Mouse (Mus musculus) hindbrain, embryonic 11.5 days (tissue): ENCODE data around the gene Tent5b. TPM values are rescaled to one million over a fixed set of nuclear protein-coding genes. Genes with fewer than 3 reads are reported as not detected.
"Not testable (repeated sequence)": the region's sequence is repeated elsewhere in the genome, so short reads cannot be mapped to it uniquely, and the experiment has no call there.

ENCODE experiments used
- ATAC-seq: fragments of 200-750 bp; cut with Nextera tagmentation; 2 replicates; pipeline ENCODE4 v1.8.0; 2017; ENCODE audit warnings: mild to moderate bottlenecking, moderate TSS enrichment, moderate library complexity; ENCODE audit not compliant: low FRiP score
- DNase-seq: peaks from one replicate; pipeline ENCODE4 v3.0.0-alpha.2; 2015; ENCODE audit warnings: low spot score
- H3K27ac ChIP-seq: fragments of 300-500 bp; sonication (generic); 2 replicates; pipeline ENCODE4 v1.5.1; 2014; ENCODE audit warnings: mild to moderate bottlenecking, low read depth, low read length
- H3K27me3 ChIP-seq: fragments of 300-500 bp; sonication (generic); 2 replicates; pipeline ENCODE4 v1.6.1; 2014; ENCODE audit warnings: mild to moderate bottlenecking, low read length, moderate library complexity, mixed read lengths; ENCODE audit not compliant: control insufficient read depth, insufficient read depth
- H3K36me3 ChIP-seq: fragments of 300-500 bp; sonication (generic); 2 replicates; pipeline ENCODE4 v1.6.1; 2014; ENCODE audit warnings: mild to moderate bottlenecking, low read length, moderate library complexity, mixed read lengths; ENCODE audit not compliant: control insufficient read depth, insufficient read depth
- H3K4me1 ChIP-seq: fragments of 300-500 bp; sonication (generic); replicated peaks from 2 replicates; pipeline ENCODE4 v1.6.1; 2014; ENCODE audit warnings: low read length, mixed read lengths; ENCODE audit not compliant: control insufficient read depth, insufficient read depth
- H3K4me2 ChIP-seq: fragments of 300-500 bp; sonication (generic); replicated peaks from 2 replicates; pipeline ENCODE4 v1.6.1; 2014; ENCODE audit warnings: mild to moderate bottlenecking, low read depth, low read length
- H3K4me3 ChIP-seq: fragments of 300-500 bp; sonication (generic); 2 replicates; pipeline ENCODE4 v1.5.1; 2014; ENCODE audit warnings: low read depth, low read length
- H3K9ac ChIP-seq: fragments of 300-500 bp; sonication (generic); 2 replicates; pipeline ENCODE4 v1.6.1; 2014; ENCODE audit warnings: low read depth, low read length
- H3K9me3 ChIP-seq: fragments of 300-500 bp; sonication (generic); 2 replicates; pipeline ENCODE4 v1.6.1; 2016; ENCODE audit warnings: low read length; ENCODE audit not compliant: control insufficient read depth
- WGBS: fragments of 180-500 bp; shearing (Covaris S2); extraction: QIAGEN DNeasy Blood & Tissue Kit; methylation state at CpG from one replicate; pipeline ENCODE4 v1.1.7; 2014; 5-methylcytosine and 5-hydroxymethylcytosine counted together
- polyA plus RNA-seq: library from polyadenylated mRNA; unstranded; fragments of >200 nt; fragmentation: Nextera tagmentation; extraction: Ambion mirVana; gene quantifications from 2 replicates; pipeline ENCODE4 v1.2.1, GENCODE M21; 2014

Gene Tent5b
- polyA plus RNA-seq, 1 experiment from 2014 or later = 0.37 TPM

DNA sequence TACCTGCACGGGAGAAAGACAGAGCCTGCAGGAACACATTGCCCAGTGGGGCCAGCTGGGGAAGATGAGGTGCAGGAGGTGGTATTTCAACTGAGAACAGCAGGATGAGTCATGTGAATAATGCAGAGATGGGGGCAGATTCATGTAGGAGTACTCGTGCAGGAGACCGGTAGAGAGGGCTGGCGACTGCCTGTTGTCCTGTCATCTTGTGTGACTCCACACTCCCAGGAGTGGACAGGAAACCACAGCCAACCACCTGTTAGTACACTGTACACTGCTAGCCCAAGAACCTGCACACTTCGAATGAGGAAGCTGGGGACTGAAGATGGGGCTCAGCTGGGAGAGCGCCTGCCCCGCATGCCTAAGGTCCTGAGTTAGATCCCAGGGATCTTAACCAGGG lies 21.6 kb downstream of the Tent5b start:
- no peaks in the 10 kb centered on the region for H3K9me3 ChIP-seq
- peaks cover 45% of the 10 kb centered on the region for H3K27me3 ChIP-seq
- H3K36me3 ChIP-seq = no peaks in the 10 kb centered on the region
- DNase-seq (no peak), ATAC-seq (no peak)
- WGBS = 63% methylated on average over 7 of the region's 7 CpGs
- no peak overlapping the region for H3K4me3 ChIP-seq
- H3K4me1 ChIP-seq = peaks cover 3% of the 10 kb centered on the region
- H3K9ac ChIP-seq = no peak overlapping the region
- no peak overlapping the region for H3K27ac ChIP-seq
- H3K4me2 ChIP-seq = no peak overlapping the region

- Histone ChIP-seq H3K4me3 (no peak overlapping the region), H3K27me3 (peaks cover 17% of the 10 kb centered on the region), H3K9ac (no peak overlapping the region), H3K27ac (no peak overlapping the region), H3K4me2 (no peak overlapping the region), H3K4me1 (no peaks in the 10 kb centered on the region), H3K9me3 (no peaks in the 10 kb centered on the region), H3K36me3 (no peaks in the 10 kb centered on the region)
- 70% methylated on average over 5 of the region's 5 CpGs for WGBS
- DNase-seq (no peak), ATAC-seq (no peak)
Measured at GRCm38 (mm10) chr4:133504300-133504699, 24.4 kb downstream of the Tent5b start.

- Histone ChIP-seq H3K4me1 (no peaks in the 10 kb centered on the region), H3K36me3 (no peaks in the 10 kb centered on the region), H3K4me2 (no peak overlapping the region), H3K27me3 (peaks cover 11% of the 10 kb centered on the region), H3K4me3 (no peak overlapping the region), H3K9me3 (no peaks in the 10 kb centered on the region), H3K27ac (no peak overlapping the region), H3K9ac (no peak overlapping the region)
- 68% methylated on average over 9 of the region's 9 CpGs for WGBS
- ATAC-seq = no peak
- DNase-seq = no peak
Measured at GRCm38 (mm10) chr4:133504755-133505485, 25.0 kb downstream of the Tent5b start.

GRCm38 (mm10) chr4:133506573-133506972 lies 26.6 kb downstream of the Tent5b start:
- no peak overlapping the region for H3K4me3 ChIP-seq
- H3K9ac ChIP-seq = no peak overlapping the region
- 77% methylated on average over 5 of the region's 5 CpGs for WGBS
- DNase-seq (no peak), ATAC-seq (no peak)
- H3K27me3 ChIP-seq = peaks cover 3% of the 10 kb centered on the region; the same call in 1 of the 2 replicates
- H3K36me3 ChIP-seq = no peaks in the 10 kb centered on the region
- H3K27ac ChIP-seq = no peak overlapping the region
- H3K4me1 ChIP-seq = no peaks in the 10 kb centered on the region
- H3K9me3 ChIP-seq = no peaks in the 10 kb centered on the region
- H3K4me2 ChIP-seq = no peak overlapping the region

DNA sequence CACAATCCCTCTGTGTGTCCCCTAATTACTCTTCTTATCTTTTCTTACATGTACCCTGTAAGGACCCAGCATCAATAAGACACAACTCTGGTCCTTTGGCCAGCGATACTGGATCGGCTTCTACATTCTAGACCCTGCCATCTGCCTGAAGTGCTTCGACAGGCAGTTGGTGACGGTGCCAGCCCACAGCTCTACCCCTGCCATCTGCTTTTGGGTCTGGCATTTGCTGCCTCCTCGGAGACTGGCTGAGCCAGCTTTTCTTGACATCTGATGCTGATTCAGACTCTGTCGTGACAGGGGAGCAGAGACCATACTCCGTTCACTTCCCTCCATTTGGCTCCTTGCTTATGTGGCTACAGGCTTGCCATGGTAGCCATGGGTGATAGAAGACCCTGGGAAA lies 29.1 kb downstream of the Tent5b start:
- H3K27ac ChIP-seq = no peak overlapping the region
- H3K9me3 ChIP-seq = no peaks in the 10 kb centered on the region
- no peak for ATAC-seq
- no peaks in the 10 kb centered on the region for H3K36me3 ChIP-seq
- 85% methylated on average over 7 of the region's 7 CpGs for WGBS
- H3K4me1 ChIP-seq = no peaks in the 10 kb centered on the region
- no peak overlapping the region for H3K4me3 ChIP-seq
- no peak overlapping the region for H3K9ac ChIP-seq
- no peaks in the 10 kb centered on the region for H3K27me3 ChIP-seq
- DNase-seq = no peak
- no peak overlapping the region for H3K4me2 ChIP-seq

- Histone ChIP-seq H3K4me1 (no peaks in the 10 kb centered on the region), H3K4me2 (no peak overlapping the region), H3K36me3 (no peaks in the 10 kb centered on the region), H3K9me3 (no peaks in the 10 kb centered on the region), H3K27me3 (no peaks in the 10 kb centered on the region; the same call in 1 of the 2 replicates), H3K27ac (no peak overlapping the region), H3K9ac (no peak overlapping the region), H3K4me3 (no peak overlapping the region)
- ATAC-seq = no peak
- WGBS = 79% methylated on average over 5 of the region's 5 CpGs
- no peak for DNase-seq
Measured at GRCm38 (mm10) chr4:133511050-133511449, 31.1 kb downstream of the Tent5b start.

GRCm38 (mm10) chr4:133512511-133512910 lies 32.6 kb downstream of the Tent5b start:
- H3K9ac ChIP-seq, H3K4me3 ChIP-seq, H3K27ac ChIP-seq, DNase-seq, ATAC-seq, H3K9me3 ChIP-seq, H3K4me1 ChIP-seq, H3K4me2 ChIP-seq, H3K36me3 ChIP-seq, H3K27me3 ChIP-seq: not testable (repeated sequence)
- WGBS = 54% methylated on average over 4 of the region's 5 CpGs

GRCm38 (mm10) chr4:133512972-133513371 lies 33.0 kb downstream of the Tent5b start:
- Histone ChIP-seq H3K9ac (no peak overlapping the region), H3K9me3 (no peaks in the 10 kb centered on the region), H3K36me3 (no peaks in the 10 kb centered on the region), H3K4me1 (no peaks in the 10 kb centered on the region), H3K4me3 (no peak overlapping the region), H3K4me2 (no peak overlapping the region), H3K27me3 (peaks cover 5% of the 10 kb centered on the region), H3K27ac (no peak overlapping the region)
- ATAC-seq (no peak), DNase-seq (peak; percentile 83)
- WGBS = 12% methylated on average over 8 of the region's 8 CpGs

- ATAC-seq (no peak), DNase-seq (no peak)
- 7% methylated on average over 29 of the region's 69 CpGs for WGBS
- no peaks in the 10 kb centered on the region for H3K9me3 ChIP-seq
- peak within 1 kb of the TSS; percentile 37 for H3K4me2 ChIP-seq
- no peak within 1 kb of the TSS for H3K9ac ChIP-seq
- H3K4me3 ChIP-seq = peak within 1 kb of the TSS; percentile 28
- no peaks in the 10 kb centered on the region for H3K36me3 ChIP-seq
- no peak within 1 kb of the TSS for H3K27ac ChIP-seq
- H3K4me1 ChIP-seq = no peaks in the 10 kb centered on the region
- peaks cover 32% of the 10 kb centered on the region for H3K27me3 ChIP-seq
Measured at GRCm38 (mm10) chr4:133518601-133519368, 38.9 kb downstream of the Tent5b start, which contains the start of gene Kdf1. TSS of gene Kdf1 (plus strand) at chr4:133518963.
